Mouse (Mus musculus) Patski (cell line): ENCODE measurements around the gene Ubr1. TPM values are rescaled to one million over a fixed set of nuclear protein-coding genes. Genes with fewer than 3 reads are reported as not detected.

ENCODE experiments used
- ATAC-seq: fragments of 100-300 bp; one replicate; pipeline ENCODE4 v1.8.0; 2021
- CTCF ChIA-PET: fragments of 350-600 bp; sonication (Branson Sonifier 250); formaldehyde crosslinking; loops from one replicate; lab custom pipeline; 2022; ENCODE audit warnings: inconsistent platforms; lab: Charles Lee
- POLR2A ChIA-PET: fragments of 350-600 bp; sonication (Branson Sonifier 250); formaldehyde crosslinking; loops from one replicate; lab custom pipeline; 2022; ENCODE audit warnings: antibody characterized with exemption, inconsistent platforms; lab: Charles Lee
- DNase-seq: peaks from one replicate; pipeline ENCODE4 v3.0.0-alpha.2; 2011; ENCODE audit warnings: low read depth, low spot score
- H3K27me3 ChIP-seq: fragments of 371-371 bp; one replicate; pipeline ENCODE4 v1.5.1; 2021
- CTCF ChIP-seq: fragments of 100-300 bp; IDR thresholded peaks from one replicate; pipeline ENCODE4 v1.5.1; 2021
- in situ Hi-C: fragments of 300-500 bp; cut with MboI; formaldehyde crosslinking; loops from 3 replicates; pipeline ENCODE4 v1.11.1; 2018; ENCODE audit warnings: low pct_unique_long_range_greater_than_20kb, mixed read lengths
- polyA plus RNA-seq: library from polyadenylated mRNA; unstranded; gene quantifications from one replicate; pipeline ENCODE4 v1.2.3, GENCODE M21; 2021

Ubr1 gene
- polyA plus RNA-seq, 1 experiment from 2014 or later: 23.0 TPM

GRCm38 (mm10) chr2:120951208-120951607 is 19.3 kb downstream of the Ubr1 start:
- TF ChIP-seq CTCF: no peak
- in situ Hi-C loops: no loop called here
- no peak for DNase-seq
- ATAC-seq: no peak
- H3K27me3 ChIP-seq: no peaks in the 10 kb centered on the region
- CTCF ChIA-PET: interaction anchor here (1.3 kb wide), 1 partner anchor 17 kb away, joined by 4 read pairs; no protein-coding TSS in a partner anchor
- POLR2A ChIA-PET: no interaction called here

- in situ Hi-C loops: no loop called here
- POLR2A ChIA-PET: no interaction called here
- TF ChIP-seq CTCF: no peak
- DNase-seq (no peak), ATAC-seq (no peak)
- no peaks in the 10 kb centered on the region for H3K27me3 ChIP-seq
- CTCF ChIA-PET: no interaction called here
These were observed 37.5 kb downstream of the Ubr1 start for GRCm38 (mm10) chr2:120933038-120933437.

- TF ChIP-seq CTCF: no peak
- ATAC-seq (no peak), DNase-seq (no peak)
- in situ Hi-C loops: no loop called here
- no peaks in the 10 kb centered on the region for H3K27me3 ChIP-seq
- CTCF ChIA-PET: no interaction called here
- POLR2A ChIA-PET: no interaction called here
These were observed 61.0 kb downstream of the Ubr1 start for GRCm38 (mm10) chr2:120909556-120909955.

- in situ Hi-C loops: no loop called here
- CTCF ChIA-PET: no interaction called here
- ATAC-seq: no peak
- no peak for TF ChIP-seq CTCF
- DNase-seq: no peak
- no peaks in the 10 kb centered on the region for H3K27me3 ChIP-seq
- POLR2A ChIA-PET: no interaction called here
These were observed 74.2 kb downstream of the Ubr1 start for GRCm38 (mm10) chr2:120896361-120896760.

- DNase-seq (no peak), ATAC-seq (no peak)
- ChIA-PET POLR2A (no interaction called here), CTCF (no interaction called here)
- no peaks in the 10 kb centered on the region for H3K27me3 ChIP-seq
- in situ Hi-C loops: no loop called here
- TF ChIP-seq CTCF: no peak
These were observed 82.9 kb downstream of the Ubr1 start for GRCm38 (mm10) chr2:120887601-120888000.

GRCm38 (mm10) chr2:120873192-120873591 is 97.3 kb downstream of the Ubr1 start:
- ATAC-seq: no peak
- no peak for DNase-seq
- in situ Hi-C loops: no loop called here
- TF ChIP-seq CTCF: no peak
- no peaks in the 10 kb centered on the region for H3K27me3 ChIP-seq
- ChIA-PET CTCF (interaction anchor here (0.8 to 1.5 kb wide), 4 partner anchors 10 to 95 kb away, joined by 3 to 4 read pairs (median 3); no protein-coding TSS in a partner anchor), POLR2A (no interaction called here)

GRCm38 (mm10) chr2:120871447-120872336 is 98.8 kb downstream of the Ubr1 start:
- ATAC-seq (no peak), DNase-seq (no peak)
- CTCF ChIA-PET: no interaction called here
- TF ChIP-seq CTCF: no peak
- H3K27me3 ChIP-seq: no peaks in the 10 kb centered on the region
- POLR2A ChIA-PET: interaction anchor here (0.7 kb wide), 1 partner anchor 9 kb away, joined by 3 read pairs; no protein-coding TSS in a partner anchor
- in situ Hi-C loops: no loop called here

- H3K27me3 ChIP-seq: no peaks in the 10 kb centered on the region
- ChIA-PET POLR2A (interaction anchor here (0.7 to 0.8 kb wide), 2 partner anchors 95 to 259 kb away, joined by 3 read pairs; no protein-coding TSS in a partner anchor), CTCF (interaction anchor here (0.6 to 1.7 kb wide), 7 partner anchors 9 to 389 kb away, joined by 3 to 5 read pairs (median 3); no protein-coding TSS in a partner anchor)
- no peak for TF ChIP-seq CTCF
- DNase-seq (peak; percentile 22), ATAC-seq (peak; percentile 76)
- in situ Hi-C loops: loop anchor here (10.0 kb wide), 1 partner anchor 393 kb away; no protein-coding TSS in a partner anchor
These were observed 103.2 kb downstream of the Ubr1 start for GRCm38 (mm10) chr2:120867336-120867735.

GRCm38 (mm10) chr2:120866561-120866960 is 104.0 kb downstream of the Ubr1 start:
- CTCF ChIA-PET: interaction anchor here (0.6 to 1.7 kb wide), 7 partner anchors 8 to 388 kb away, joined by 3 to 5 read pairs (median 3); no protein-coding TSS in a partner anchor
- H3K27me3 ChIP-seq: no peaks in the 10 kb centered on the region
- ATAC-seq: no peak
- in situ Hi-C loops: loop anchor here (10.0 kb wide), 1 partner anchor 392 kb away; no protein-coding TSS in a partner anchor
- DNase-seq: no peak
- TF ChIP-seq CTCF: peak; percentile 52
- POLR2A ChIA-PET: interaction anchor here (0.7 to 0.8 kb wide), 2 partner anchors 95 to 258 kb away, joined by 3 read pairs; no protein-coding TSS in a partner anchor

- CTCF ChIA-PET: interaction anchor here (1.5 kb wide), 1 partner anchor 10 kb away, joined by 3 read pairs; no protein-coding TSS in a partner anchor
- in situ Hi-C loops: loop anchor here (10.0 kb wide), 1 partner anchor 389 kb away; no protein-coding TSS in a partner anchor
- TF ChIP-seq CTCF: no peak
- POLR2A ChIA-PET: no interaction called here
- H3K27me3 ChIP-seq: no peaks in the 10 kb centered on the region
- ATAC-seq: no peak
- DNase-seq: no peak
These were observed 107.1 kb downstream of the Ubr1 start for GRCm38 (mm10) chr2:120863389-120863788.
